Mouse (Mus musculus) common myeloid progenitor, adult 5-6 weeks (primary cell): ENCODE measurements at regions not wholly inside any gene's neighbourhood (a gene's known extent, or its start where the extent isn't known, plus 50 kb on each side); places are given as distances from the start of the nearest gene placed in this dataset.

Experiments
- ATAC-seq: replicated peaks from 2 replicates; pipeline ENCODE4 v1.8.0; 2016; ENCODE audit warnings: low read depth, mild to moderate bottlenecking, moderate TSS enrichment, inconsistent platforms; ENCODE audit not compliant: poor library complexity, severe bottlenecking

GRCm38 (mm10) chr12:25228708-25229107 is 131.8 kb upstream of the Id2 start:
- ATAC-seq, result 0 out of 2 replicates have a peak, but pooled peaks have one; percentile 19

- no peak for ATAC-seq
Measured at GRCm38 (mm10) chr12:25227736-25228135, 130.8 kb upstream of the Id2 start.

- no peak for ATAC-seq
Measured at GRCm38 (mm10) chr12:25224644-25225043, 127.7 kb upstream of the Id2 start.

GRCm38 (mm10) chr12:25224201-25224600 is 127.3 kb upstream of the Id2 start:
- ATAC-seq, result no peak

GRCm38 (mm10) chr12:25223539-25223938 is 126.6 kb upstream of the Id2 start:
- ATAC-seq, result peak; percentile 59; the same call in 1 of the 2 replicates

GRCm38 (mm10) chr12:25220780-25221106 is 123.8 kb upstream of the Id2 start:
- ATAC-seq, result no peak

GRCm38 (mm10) chr12:25220096-25220779 is 123.3 kb upstream of the Id2 start:
- 0 out of 2 replicates have a peak, but pooled peaks have one; percentile 5 for ATAC-seq

- ATAC-seq, result no peak
Measured at GRCm38 (mm10) chr12:25219546-25219945, 122.6 kb upstream of the Id2 start.

GRCm38 (mm10) chr12:25216792-25217516 is 120.0 kb upstream of the Id2 start:
- ATAC-seq, result peak; percentile 90

GRCm38 (mm10) chr12:25215266-25215665 is 118.3 kb upstream of the Id2 start:
- ATAC-seq, result no peak

- no peak for ATAC-seq
Measured at GRCm38 (mm10) chr12:25213782-25214478, 117.0 kb upstream of the Id2 start.

GRCm38 (mm10) chr12:25211331-25211730 is 114.4 kb upstream of the Id2 start:
- no peak for ATAC-seq

GRCm38 (mm10) chr12:25210597-25210996 is 113.7 kb upstream of the Id2 start:
- no peak for ATAC-seq

- no peak for ATAC-seq
Measured at GRCm38 (mm10) chr12:25209333-25209728, 112.4 kb upstream of the Id2 start.

GRCm38 (mm10) chr12:25208670-25209332 is 111.9 kb upstream of the Id2 start:
- ATAC-seq, result peak; percentile 90

GRCm38 (mm10) chr12:25203371-25204067 is 106.6 kb upstream of the Id2 start:
- peak; percentile 91 for ATAC-seq

- ATAC-seq, result no peak
Measured at GRCm38 (mm10) chr12:25200161-25200560, 103.2 kb upstream of the Id2 start.

- peak; percentile 71 for ATAC-seq
Measured at GRCm38 (mm10) chr12:25197757-25198156, 100.8 kb upstream of the Id2 start.

GRCm38 (mm10) chr12:25196022-25196421 is 99.1 kb upstream of the Id2 start:
- no peak for ATAC-seq

GRCm38 (mm10) chr12:25192216-25192615 is 95.3 kb upstream of the Id2 start:
- ATAC-seq, result no peak
